Mouse (Mus musculus) kidney, adult 2 months (tissue): ENCODE measurements around the gene 4930404H24Rik. TPM values are rescaled to one million over a fixed set of nuclear protein-coding genes. Genes with fewer than 3 reads are reported as not detected.

ENCODE experiments used
- DNase-seq: peaks from one replicate; pipeline ENCODE4 v3.0.0; 2021
- H3K27ac ChIP-seq: fragments of 200-500 bp; 2 replicates; pipeline ENCODE4 v1.5.1; 2012; ENCODE audit warnings: low read depth, low read length, control low read depth, inconsistent platforms; ENCODE audit not compliant: insufficient read depth
- H3K27me3 ChIP-seq: fragments of 200-500 bp; replicated peaks from 2 replicates; pipeline ENCODE4 v1.6.1; 2012; ENCODE audit warnings: mild to moderate bottlenecking, moderate library complexity, low read length, inconsistent platforms; ENCODE audit not compliant: control insufficient read depth, insufficient read depth
- H3K36me3 ChIP-seq: fragments of 200-500 bp; 2 replicates; pipeline ENCODE4 v1.6.1; 2012; ENCODE audit warnings: mild to moderate bottlenecking, moderate library complexity, low read length, inconsistent platforms; ENCODE audit not compliant: control insufficient read depth, insufficient read depth
- H3K4me1 ChIP-seq: fragments of 200-500 bp; 2 replicates; pipeline ENCODE4 v1.6.1; 2011; ENCODE audit warnings: low read length; ENCODE audit not compliant: control insufficient read depth, insufficient read depth
- H3K4me3 ChIP-seq: fragments of 200-500 bp; 2 replicates; pipeline ENCODE4 v1.5.1; 2011; ENCODE audit warnings: mild to moderate bottlenecking, low read depth, low read length, control low read depth; ENCODE audit not compliant: insufficient read depth
- CTCF ChIP-seq: fragments of 200-500 bp; conservative IDR thresholded peaks from 2 replicates; pipeline ENCODE4 v1.5.1; 2011; ENCODE audit warnings: low read depth, mild to moderate bottlenecking, control low read depth, low read length, moderate library complexity, mixed read lengths; ENCODE audit not compliant: insufficient read depth, insufficient read length
- POLR2A ChIP-seq: fragments of 200-500 bp; IDR thresholded peaks from one replicate; pipeline ENCODE4 v1.6.1; 2011; ENCODE audit warnings: low read depth, low read length, control low read depth
- WGBS: fragments of 180-500 bp; shearing (Covaris S2); methylation state at CpG from one replicate; pipeline ENCODE4 v1.1.7; 2018; 5-methylcytosine and 5-hydroxymethylcytosine counted together
- polyA plus RNA-seq: library from polyadenylated mRNA; depleted of rRNA; stranded (reverse); fragments of >200 nt; gene quantifications from 2 replicates; pipeline ENCODE4 v1.2.3, GENCODE M21; 2012

The 4930404H24Rik gene
- polyA plus RNA-seq, 1 experiment, result not detected

DNA sequence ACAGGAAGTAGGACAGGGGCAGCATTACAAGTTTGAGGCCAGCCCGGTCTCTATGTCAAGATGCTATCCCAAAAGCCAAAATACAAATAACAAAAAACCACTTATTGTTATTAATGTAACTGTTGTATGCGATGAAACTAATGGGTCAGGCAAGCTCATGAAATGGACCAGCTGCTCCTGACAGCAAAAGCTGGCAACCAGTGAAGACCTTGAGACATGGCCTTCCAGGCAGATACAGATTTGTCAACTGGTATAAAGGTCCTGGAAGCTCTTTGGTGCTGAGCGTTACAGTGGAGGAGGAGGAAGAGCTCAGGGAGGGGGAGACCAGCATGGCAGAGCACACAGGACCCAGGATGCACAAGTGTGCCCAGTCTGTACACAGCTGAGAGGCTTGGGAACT lies 44.9 kb upstream of the 4930404H24Rik start:
- Histone ChIP-seq H3K4me3 (no peak overlapping the region), H3K27ac (no peak overlapping the region), H3K27me3 (no peaks in the 10 kb centered on the region), H3K36me3 (no peaks in the 10 kb centered on the region), H3K4me1 (no peaks in the 10 kb centered on the region)
- TF ChIP-seq POLR2A (no peak), CTCF (no peak)
- DNase-seq, result no peak
- WGBS, result 86% methylated on average over 3 of the region's 3 CpGs

DNA sequence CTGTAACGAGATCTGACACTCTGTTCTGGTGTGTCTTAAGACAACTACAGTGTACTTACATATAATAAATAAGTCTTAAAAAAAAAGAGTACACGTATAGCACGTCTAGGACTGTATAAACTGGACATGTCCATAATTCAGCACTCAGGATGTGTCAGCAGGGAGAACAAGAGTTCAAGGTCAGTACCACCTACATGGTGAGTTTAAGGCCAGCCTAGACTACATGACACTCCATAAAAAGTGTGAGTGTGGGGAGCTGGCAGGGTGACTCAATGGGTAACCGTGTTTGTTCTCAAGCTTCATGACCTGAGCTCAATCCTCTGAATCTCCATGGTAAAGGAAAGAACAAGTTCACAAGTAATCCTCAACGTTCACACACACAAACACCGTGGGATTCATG lies 44.1 kb upstream of the 4930404H24Rik start:
- no peaks in the 10 kb centered on the region for H3K36me3 ChIP-seq
- DNase-seq, result no peak
- 91% methylated on average over 6 of the region's 6 CpGs for WGBS

DNA sequence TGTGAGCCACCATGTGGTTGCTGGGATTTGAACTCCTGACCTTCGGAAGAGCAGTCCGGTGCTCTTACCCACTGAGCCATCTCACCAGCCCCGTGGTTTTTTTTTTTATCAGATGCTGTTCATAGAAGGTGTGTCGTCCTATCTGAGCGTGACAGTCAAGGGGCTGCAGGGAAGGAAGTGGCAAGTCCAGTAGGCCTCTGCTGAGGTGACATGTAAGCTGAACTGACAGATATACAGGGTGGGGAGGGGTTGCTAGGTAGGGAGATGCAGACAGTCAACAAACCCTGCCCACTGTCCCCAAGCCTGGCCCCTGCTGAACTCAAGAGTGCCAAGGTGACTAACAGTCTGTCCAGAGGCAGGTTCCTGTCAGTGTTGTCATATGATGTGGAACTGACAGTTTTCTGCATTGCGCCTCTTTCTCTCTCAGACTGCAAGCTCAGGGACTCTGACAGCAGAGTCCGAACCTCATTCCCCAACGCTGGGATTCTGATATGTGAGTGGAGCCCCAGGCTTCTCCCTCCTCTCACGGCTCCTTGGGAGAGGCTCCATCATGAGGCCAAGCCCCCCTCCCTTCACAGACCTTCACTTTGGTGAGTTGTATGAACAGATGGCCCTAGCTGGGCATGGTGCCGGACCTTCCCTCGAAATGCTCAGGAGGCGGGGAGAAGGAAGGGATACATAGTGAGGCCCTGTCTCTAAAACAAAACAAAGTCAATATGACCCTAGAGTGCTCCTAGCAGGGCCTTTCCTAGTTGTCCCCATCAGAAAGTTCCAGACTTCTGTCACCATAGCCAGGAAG lies 38.4 kb upstream of the 4930404H24Rik start:
- H3K4me3 ChIP-seq, result no peak overlapping the region
- 78% methylated on average over 12 of the region's 12 CpGs for WGBS
- H3K27me3 ChIP-seq, result no peaks in the 10 kb centered on the region
- no peak for DNase-seq
- 0 out of 2 replicates have a peak, but pooled peaks cover 4% of the 10 kb centered on the region for H3K4me1 ChIP-seq
- TF ChIP-seq CTCF (no peak), POLR2A (no peak)
- H3K27ac ChIP-seq, result no peak overlapping the region
- no peaks in the 10 kb centered on the region for H3K36me3 ChIP-seq

More for the DNA sequence above, 44.1 kb upstream of the 4930404H24Rik start:
- no peaks in the 10 kb centered on the region for H3K27me3 ChIP-seq
- no peak overlapping the region for H3K27ac ChIP-seq
- no peaks in the 10 kb centered on the region for H3K4me1 ChIP-seq
- TF ChIP-seq CTCF (no peak), POLR2A (no peak)
- H3K4me3 ChIP-seq, result no peak overlapping the region

DNA sequence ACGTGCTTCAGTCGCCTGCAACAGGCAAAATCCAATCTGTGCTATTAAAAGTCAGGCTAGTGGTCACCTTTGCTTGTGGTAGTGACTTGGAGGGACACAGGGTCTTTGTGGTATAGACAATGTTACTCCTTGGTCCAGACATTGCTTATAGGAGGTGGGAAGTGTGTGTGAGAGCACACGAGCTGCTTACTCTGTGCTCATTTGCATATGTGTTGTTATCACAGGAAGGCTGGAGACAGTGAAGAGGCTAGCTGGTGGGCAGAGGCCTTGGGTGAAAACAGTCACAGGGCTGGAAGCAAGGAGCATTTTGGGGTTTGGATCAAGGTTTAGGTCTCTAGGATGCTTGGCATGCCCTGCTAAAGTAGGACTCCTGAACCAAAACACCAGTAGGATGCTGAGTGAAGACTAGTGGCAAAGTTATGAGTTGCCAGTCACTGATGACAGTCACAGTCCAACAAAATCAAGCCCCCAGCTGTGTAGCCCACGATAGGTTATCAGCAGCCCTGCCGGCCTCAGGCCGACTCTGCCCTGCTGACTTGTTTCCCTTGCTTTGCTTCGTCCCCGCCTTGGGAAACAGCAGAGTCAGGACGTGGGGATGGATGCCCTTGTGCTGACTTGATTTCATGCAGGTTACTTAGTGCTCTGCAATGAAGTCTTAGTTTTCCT lies 37.6 kb upstream of the 4930404H24Rik start:
- Histone ChIP-seq H3K27me3 (no peaks in the 10 kb centered on the region), H3K27ac (no peak overlapping the region), H3K4me3 (no peak overlapping the region), H3K4me1 (0 out of 2 replicates have a peak, but pooled peaks cover 4% of the 10 kb centered on the region), H3K36me3 (no peaks in the 10 kb centered on the region)
- WGBS, result 84% methylated on average over 9 of the region's 9 CpGs
- no peak for TF ChIP-seq POLR2A
- no peak for DNase-seq

DNA sequence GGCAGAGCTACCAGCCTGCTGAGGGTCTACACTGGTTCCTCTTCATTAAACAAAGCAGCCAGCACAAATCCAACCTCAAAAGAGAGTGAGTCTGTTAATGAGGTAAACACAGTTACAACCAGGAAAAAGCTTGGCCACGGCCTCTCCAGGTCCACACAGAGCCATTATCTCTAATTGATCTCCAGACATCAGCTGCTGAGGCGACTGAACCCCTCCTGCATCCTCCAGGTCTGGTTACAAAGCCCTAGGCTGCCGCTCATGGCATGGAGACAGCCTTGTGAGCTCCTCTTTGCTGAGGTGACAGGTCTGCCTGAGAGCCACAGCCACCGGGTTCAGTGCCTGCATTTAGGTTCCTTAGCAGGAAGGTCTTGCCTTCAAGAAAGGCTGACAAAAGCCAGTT lies 35.1 kb upstream of the 4930404H24Rik start:
- H3K27me3 ChIP-seq, result no peaks in the 10 kb centered on the region

DNA sequence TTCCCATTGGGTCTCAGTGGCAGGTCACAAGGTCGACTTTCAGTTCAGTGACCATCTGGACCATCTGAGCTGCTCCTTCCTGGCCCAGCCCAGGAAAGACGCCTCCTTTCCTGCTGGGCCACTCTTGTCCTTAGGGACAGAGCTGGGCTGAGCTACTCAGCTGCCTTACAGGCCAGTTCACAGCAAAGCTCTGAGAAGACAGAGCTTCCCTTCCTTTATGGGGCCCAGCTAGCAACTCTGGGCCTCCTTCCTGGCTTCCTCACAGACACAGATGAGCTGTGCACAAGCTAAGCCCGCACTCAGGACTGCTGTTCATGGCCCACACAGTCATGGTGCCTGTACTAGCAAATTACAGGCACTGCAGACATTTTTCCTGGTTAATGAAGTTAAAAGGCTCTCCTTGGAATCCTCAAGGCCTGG lies 34.6 kb upstream of the 4930404H24Rik start:
- no peaks in the 10 kb centered on the region for H3K27me3 ChIP-seq
- no peak overlapping the region for H3K4me3 ChIP-seq
- peak overlapping the region; percentile 43 for H3K27ac ChIP-seq
- 36% methylated on average over 3 of the region's 3 CpGs for WGBS
- TF ChIP-seq POLR2A, result peak; percentile 8
- no peak for TF ChIP-seq CTCF
- no peaks in the 10 kb centered on the region for H3K36me3 ChIP-seq
- 0 out of 2 replicates have a peak, but pooled peaks cover 4% of the 10 kb centered on the region for H3K4me1 ChIP-seq
- DNase-seq, result peak; percentile 29

More for the DNA sequence above, 35.1 kb upstream of the 4930404H24Rik start:
- no peak overlapping the region for H3K4me3 ChIP-seq
- H3K36me3 ChIP-seq, result no peaks in the 10 kb centered on the region
- WGBS, result 67% methylated on average over 4 of the region's 4 CpGs
- TF ChIP-seq CTCF (no peak), POLR2A (no peak)
- H3K4me1 ChIP-seq, result 0 out of 2 replicates have a peak, but pooled peaks cover 4% of the 10 kb centered on the region
- H3K27ac ChIP-seq, result no peak overlapping the region
- no peak for DNase-seq

DNA sequence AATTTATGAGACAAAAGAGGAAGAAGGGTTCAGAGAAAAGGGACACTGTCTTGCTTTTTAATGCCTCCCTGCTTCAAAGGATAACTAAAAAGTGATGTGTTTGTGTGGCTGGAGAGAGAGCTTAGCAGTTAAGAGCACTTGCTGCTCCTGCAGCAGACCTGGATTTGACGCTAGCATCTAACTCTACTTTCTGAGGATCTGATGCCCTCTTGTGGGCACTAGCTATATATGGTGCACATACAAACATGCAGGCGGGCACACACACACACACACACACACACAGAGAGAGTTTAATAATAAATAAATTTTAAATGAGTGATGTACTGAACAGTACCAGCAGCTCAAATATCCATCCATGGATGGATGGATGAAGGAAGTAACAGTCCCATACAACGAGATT lies 29.3 kb upstream of the 4930404H24Rik start:
- no peak overlapping the region for H3K4me3 ChIP-seq
- H3K36me3 ChIP-seq, result no peaks in the 10 kb centered on the region
- WGBS, result 91% methylated on average over 3 of the region's 3 CpGs
- TF ChIP-seq POLR2A (no peak), CTCF (no peak; the same call in 1 of the 2 replicates)
- H3K27ac ChIP-seq, result no peak overlapping the region
- DNase-seq, result no peak
- H3K4me1 ChIP-seq, result 0 out of 2 replicates have a peak, but pooled peaks cover under 1% of the 10 kb centered on the region
- H3K27me3 ChIP-seq, result no peaks in the 10 kb centered on the region
